Mouse (Mus musculus): ENCODE data around the gene Thsd1.
"Not testable (repeated sequence)": the region's sequence is repeated elsewhere in the genome, so short reads cannot be mapped to it uniquely, and the experiment has no call there.

Gene Thsd1

GRCm38 (mm10) chr8:22264787-22265186 lies 37.7 kb downstream of the Thsd1 start:
- no peak for DNase-seq (ENCODE audit: extremely low spot score)

DNA sequence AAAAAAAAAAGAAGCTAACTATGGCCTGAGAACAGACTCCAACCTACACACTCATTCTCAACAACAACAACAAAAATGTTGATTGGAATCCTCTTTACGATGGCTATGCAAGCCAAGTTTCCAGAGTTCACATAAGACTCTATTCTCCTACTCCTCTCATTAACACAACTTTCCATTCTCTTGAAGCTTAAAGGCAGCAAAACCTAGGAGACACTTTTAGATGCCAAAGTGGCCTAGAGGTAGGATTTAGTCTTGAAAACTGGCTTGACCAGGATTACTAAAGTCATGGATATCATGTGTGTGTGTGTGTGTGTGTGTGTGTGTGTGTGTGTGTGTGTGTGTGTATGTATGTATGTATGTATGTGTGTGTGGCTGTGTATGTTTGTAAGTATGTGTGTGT lies 38.1 kb downstream of the Thsd1 start:
- no peak for DNase-seq (ENCODE audit: extremely low spot score)

- no peak for DNase-seq (ENCODE audit: extremely low spot score)
Observed at GRCm38 (mm10) chr8:22266809-22267208, 39.7 kb downstream of the Thsd1 start.

DNA sequence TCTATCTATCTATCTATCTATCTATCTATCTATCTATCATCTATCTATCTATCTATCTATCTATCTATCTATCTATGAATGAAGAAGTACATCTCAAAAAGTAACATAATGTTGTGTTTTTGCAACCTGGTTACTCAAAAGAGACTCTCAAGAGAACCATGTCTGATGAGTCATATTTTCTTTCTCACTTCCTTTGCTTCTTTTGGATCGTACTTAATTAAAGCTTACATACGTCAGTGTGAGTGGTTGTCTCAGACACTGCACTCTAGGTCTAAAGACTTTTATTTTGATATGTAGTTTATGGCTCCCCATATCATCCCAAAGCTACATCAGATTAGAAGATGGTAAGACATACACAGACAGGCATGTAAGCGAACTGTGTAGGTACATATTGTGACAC lies 46.0 kb downstream of the Thsd1 start:
- no peak for DNase-seq (ENCODE audit: extremely low spot score)

GRCm38 (mm10) chr8:22274641-22275040 lies 47.5 kb downstream of the Thsd1 start:
- DNase-seq (ENCODE audit: extremely low spot score) = no peak

- DNase-seq (ENCODE audit: extremely low spot score) = no peak
Observed at GRCm38 (mm10) chr8:22282999-22283491, 55.9 kb downstream of the Thsd1 start, which contains the start of gene Tpte. Tpte (plus strand) TSS chr8:22283441.

GRCm38 (mm10) chr8:22302326-22302725 lies 75.2 kb downstream of the Thsd1 start:
- no peak for DNase-seq (ENCODE audit: extremely low spot score)

GRCm38 (mm10) chr8:22302896-22303306 lies 75.8 kb downstream of the Thsd1 start:
- DNase-seq (ENCODE audit: extremely low spot score) = peak; percentile 10

- not testable (repeated sequence) for DNase-seq (ENCODE audit: extremely low spot score)
Observed at GRCm38 (mm10) chr8:22304045-22304444, 76.9 kb downstream of the Thsd1 start.

DNA sequence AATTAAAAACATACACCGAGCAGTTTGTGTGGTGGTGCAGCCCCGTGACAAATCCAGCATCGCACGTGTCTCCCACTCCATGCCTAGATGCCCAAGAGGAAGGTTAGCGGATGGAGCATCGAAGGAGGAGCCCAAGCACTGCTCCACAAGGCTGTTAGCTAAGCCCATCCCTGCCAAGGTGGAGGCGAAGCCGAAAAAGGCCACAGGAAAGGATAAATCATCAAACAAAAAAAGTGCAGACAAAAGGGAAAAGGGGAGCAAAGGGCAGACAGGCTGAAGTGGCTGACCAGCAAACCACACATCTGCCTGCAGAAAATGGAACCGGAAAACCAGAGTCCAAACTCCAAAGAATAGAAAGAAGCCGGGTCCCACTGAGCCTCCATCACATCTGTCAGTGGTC lies 79.9 kb downstream of the Thsd1 start:
- no peak for DNase-seq (ENCODE audit: extremely low spot score)

Measured in embryo, embryonic 9.5 days (tissue).